Mouse (Mus musculus) retina, embryonic 14.5 days (tissue): ENCODE results near the gene Gm12394.
"Not testable (repeated sequence)": the region's sequence is repeated elsewhere in the genome, so short reads cannot be mapped to it uniquely, and the experiment has no call there.

Source experiments
- DNase-seq: peaks from one replicate; pipeline ENCODE4 v3.0.0-alpha.2; 2015; ENCODE audit warnings: low spot score

Gm12394 gene

GRCm38 (mm10) chr4:42856671-42857070 lies at the start of gene Gm12394:
Gene Gm12394, minus strand, starts transcription at chr4:42856771.
- DNase-seq: not testable (repeated sequence)

GRCm38 (mm10) chr4:42904966-42905365 lies 48.4 kb upstream of the Gm12394 start:
- DNase-seq: no peak

- DNase-seq: no peak
Measured at GRCm38 (mm10) chr4:42904523-42904922, 48.0 kb upstream of the Gm12394 start.

GRCm38 (mm10) chr4:42903942-42904341 lies 47.4 kb upstream of the Gm12394 start:
- DNase-seq: no peak

- no peak for DNase-seq
Measured at GRCm38 (mm10) chr4:42902730-42903129, 46.2 kb upstream of the Gm12394 start.

GRCm38 (mm10) chr4:42902174-42902573 lies 45.6 kb upstream of the Gm12394 start:
- peak; percentile 53 for DNase-seq

- no peak for DNase-seq
Measured at GRCm38 (mm10) chr4:42900878-42901277, 44.3 kb upstream of the Gm12394 start.

- no peak for DNase-seq
Measured at GRCm38 (mm10) chr4:42898914-42899313, 42.3 kb upstream of the Gm12394 start.

GRCm38 (mm10) chr4:42895118-42895517 lies 38.5 kb upstream of the Gm12394 start:
- no peak for DNase-seq

- DNase-seq: no peak
Measured at GRCm38 (mm10) chr4:42891176-42891575, 34.6 kb upstream of the Gm12394 start.

GRCm38 (mm10) chr4:42888806-42889205 lies 32.2 kb upstream of the Gm12394 start:
- no peak for DNase-seq

GRCm38 (mm10) chr4:42886926-42887325 lies 30.4 kb upstream of the Gm12394 start:
- no peak for DNase-seq

GRCm38 (mm10) chr4:42880677-42880948 lies 24.0 kb upstream of the Gm12394 start:
- no peak for DNase-seq

GRCm38 (mm10) chr4:42879829-42880676 lies 23.5 kb upstream of the Gm12394 start:
- DNase-seq: peak; percentile 26

- peak; percentile 0 for DNase-seq
Measured at GRCm38 (mm10) chr4:42877657-42878056, 21.1 kb upstream of the Gm12394 start.

GRCm38 (mm10) chr4:42876586-42877291 lies 20.2 kb upstream of the Gm12394 start:
- peak; percentile 89 for DNase-seq

- no peak for DNase-seq
Measured at GRCm38 (mm10) chr4:42874134-42874533, 17.6 kb upstream of the Gm12394 start, which contains the start of gene Fam205c. Gene Fam205c, minus strand, starts transcription at chr4:42874234.

GRCm38 (mm10) chr4:42872746-42873435 lies 16.3 kb upstream of the Gm12394 start:
- DNase-seq: peak; percentile 1

GRCm38 (mm10) chr4:42872151-42872550 lies 15.6 kb upstream of the Gm12394 start:
- no peak for DNase-seq

GRCm38 (mm10) chr4:42870748-42871147 lies 14.2 kb upstream of the Gm12394 start:
- peak; percentile 5 for DNase-seq

- no peak for DNase-seq
Measured at GRCm38 (mm10) chr4:42868193-42868592, 11.6 kb upstream of the Gm12394 start.

GRCm38 (mm10) chr4:42867390-42867789 lies 10.8 kb upstream of the Gm12394 start:
- DNase-seq: no peak

- DNase-seq: not testable (repeated sequence)
Measured at GRCm38 (mm10) chr4:42863487-42863886, 6.9 kb upstream of the Gm12394 start.
